Mouse (Mus musculus) erythroblast, embryonic 14.5 days (primary cell): ENCODE measurements around the gene Gripap1.

Experiments
- GATA1 ChIP-seq: IDR thresholded peaks from 2 replicates; pipeline ENCODE4 v1.6.1; 2012; ENCODE audit warnings: low read length, inconsistent platforms, mixed read lengths
- TAL1 ChIP-seq: IDR thresholded peaks from 3 replicates; pipeline ENCODE4 v1.6.1; 2012; ENCODE audit warnings: low read length, inconsistent platforms, mixed read lengths

DNA sequence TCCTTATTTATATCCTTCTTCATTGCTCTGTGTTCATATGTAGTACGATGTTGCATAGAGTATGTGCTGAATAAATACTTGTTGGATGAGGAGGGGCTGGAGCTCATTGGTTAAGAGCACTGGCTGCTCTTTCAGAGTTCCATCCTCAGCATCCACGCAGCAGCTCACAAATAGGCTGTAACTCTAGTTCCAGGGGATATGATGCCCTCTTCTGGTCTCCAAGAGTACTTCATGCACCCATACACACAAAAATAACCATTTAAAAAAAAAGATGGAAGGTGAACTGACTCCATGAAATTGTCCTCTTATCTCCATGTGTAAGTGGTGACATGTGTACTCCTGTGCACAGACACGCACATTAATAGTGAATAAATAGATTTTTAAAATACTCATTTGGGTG, 3.8 kb downstream of the Gripap1 start:
- no peak for TF ChIP-seq GATA1
- no peak for TF ChIP-seq TAL1
